Mouse (Mus musculus): ENCODE results near the gene Nr4a3. TPM values are rescaled to one million over a fixed set of nuclear protein-coding genes. Genes with fewer than 3 reads are reported as not detected.
A peak's percentile ranks its signal among the peaks of the same experiment; 100 is the strongest.

The Nr4a3 gene
- 5.7 and 6.5 TPM in 2 replicates for polyA plus RNA-seq (2012; rRNA removed)

GRCm38 (mm10) chr4:48044491-48045211 is at the start of gene Nr4a3:
Gene Nr4a3 (plus strand): TSS chr4:48045153.
- peak; percentile 98 for DNase-seq (ENCODE audit: low read depth)
- TF ChIP-seq CTCF (IDR thresholded peaks at IDR 0.05; ENCODE audit: borderline replicate concordance, extremely low read depth, insufficient read depth, insufficient read length) = 0 out of 2 replicates have a peak, but pooled peaks have one; percentile 4
- TF ChIP-seq POLR2A (IDR thresholded peaks at IDR 0.05; ENCODE audit: borderline replicate concordance, extremely low read depth, insufficient read depth, insufficient read length, poor library complexity, severe bottlenecking) = peak; percentile 50; the same call in 1 of the 2 replicates

GRCm38 (mm10) chr4:48002969-48003368 is 42.0 kb upstream of the Nr4a3 start:
- no peak for DNase-seq (ENCODE audit: low read depth)
- TF ChIP-seq POLR2A (IDR thresholded peaks at IDR 0.05; ENCODE audit: borderline replicate concordance, extremely low read depth, insufficient read depth, insufficient read length, poor library complexity, severe bottlenecking) (no peak), CTCF (IDR thresholded peaks at IDR 0.05; ENCODE audit: borderline replicate concordance, extremely low read depth, insufficient read depth, insufficient read length) (no peak)

GRCm38 (mm10) chr4:48003456-48003855 is 41.5 kb upstream of the Nr4a3 start:
- TF ChIP-seq CTCF (IDR thresholded peaks at IDR 0.05; ENCODE audit: borderline replicate concordance, extremely low read depth, insufficient read depth, insufficient read length) = no peak
- no peak for TF ChIP-seq POLR2A (IDR thresholded peaks at IDR 0.05; ENCODE audit: borderline replicate concordance, extremely low read depth, insufficient read depth, insufficient read length, poor library complexity, severe bottlenecking)
- no peak for DNase-seq (ENCODE audit: low read depth)

- TF ChIP-seq POLR2A (IDR thresholded peaks at IDR 0.05; ENCODE audit: borderline replicate concordance, extremely low read depth, insufficient read depth, insufficient read length, poor library complexity, severe bottlenecking) (no peak), CTCF (IDR thresholded peaks at IDR 0.05; ENCODE audit: borderline replicate concordance, extremely low read depth, insufficient read depth, insufficient read length) (no peak)
- DNase-seq (ENCODE audit: low read depth) = no peak
Observed at GRCm38 (mm10) chr4:48006355-48006754, 38.6 kb upstream of the Nr4a3 start.

DNA sequence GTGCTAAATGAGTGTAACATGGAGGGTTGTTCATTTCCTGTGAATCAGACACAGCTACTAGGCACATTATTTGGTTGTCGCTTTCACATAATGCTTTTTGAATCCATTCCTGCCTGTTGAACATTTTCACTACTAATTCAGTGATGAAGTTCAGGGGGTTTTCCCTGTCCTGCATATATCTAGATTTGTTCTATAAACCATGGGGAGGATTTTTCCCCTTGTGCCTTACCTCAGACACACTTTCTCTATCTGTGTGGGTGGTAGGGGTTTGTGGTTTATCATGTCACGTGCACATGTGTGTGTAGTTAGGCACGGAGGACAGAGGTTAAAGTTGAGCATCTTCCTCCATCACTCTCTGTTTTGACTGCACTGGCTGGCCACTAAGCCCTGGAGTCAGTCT is 32.7 kb upstream of the Nr4a3 start:
- TF ChIP-seq POLR2A (IDR thresholded peaks at IDR 0.05; ENCODE audit: borderline replicate concordance, extremely low read depth, insufficient read depth, insufficient read length, poor library complexity, severe bottlenecking) = no peak
- no peak for TF ChIP-seq CTCF (IDR thresholded peaks at IDR 0.05; ENCODE audit: borderline replicate concordance, extremely low read depth, insufficient read depth, insufficient read length)
- DNase-seq (ENCODE audit: low read depth) = no peak

GRCm38 (mm10) chr4:48022966-48023365 is 22.0 kb upstream of the Nr4a3 start:
- TF ChIP-seq POLR2A (IDR thresholded peaks at IDR 0.05; ENCODE audit: borderline replicate concordance, extremely low read depth, insufficient read depth, insufficient read length, poor library complexity, severe bottlenecking) = no peak
- TF ChIP-seq CTCF (IDR thresholded peaks at IDR 0.05; ENCODE audit: borderline replicate concordance, extremely low read depth, insufficient read depth, insufficient read length) = no peak
- DNase-seq (ENCODE audit: low read depth) = no peak

DNA sequence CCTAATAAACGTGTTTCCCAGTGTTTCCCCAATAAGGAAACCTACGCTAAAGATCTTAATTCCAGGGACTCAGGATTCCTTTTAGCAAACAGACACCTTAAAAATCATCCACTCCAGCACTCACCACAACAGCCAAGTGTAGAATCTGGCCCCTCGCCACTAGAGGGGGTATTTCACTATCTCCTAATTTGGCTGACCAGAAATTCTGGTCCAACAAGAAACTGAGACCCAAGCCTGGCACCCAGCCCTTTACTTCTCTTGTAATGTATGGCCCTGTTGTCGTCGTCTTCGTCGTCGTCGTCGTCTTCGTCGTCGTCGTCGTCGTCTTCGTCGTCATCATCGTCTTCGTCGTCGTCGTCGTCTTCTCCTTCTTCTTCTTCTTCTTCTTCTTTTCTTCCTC is 15.3 kb upstream of the Nr4a3 start:
- DNase-seq (ENCODE audit: low read depth) = peak; percentile 17
- TF ChIP-seq CTCF (IDR thresholded peaks at IDR 0.05; ENCODE audit: borderline replicate concordance, extremely low read depth, insufficient read depth, insufficient read length) (peak; percentile 46; the same call in 1 of the 2 replicates), POLR2A (IDR thresholded peaks at IDR 0.05; ENCODE audit: borderline replicate concordance, extremely low read depth, insufficient read depth, insufficient read length, poor library complexity, severe bottlenecking) (no peak)

DNA sequence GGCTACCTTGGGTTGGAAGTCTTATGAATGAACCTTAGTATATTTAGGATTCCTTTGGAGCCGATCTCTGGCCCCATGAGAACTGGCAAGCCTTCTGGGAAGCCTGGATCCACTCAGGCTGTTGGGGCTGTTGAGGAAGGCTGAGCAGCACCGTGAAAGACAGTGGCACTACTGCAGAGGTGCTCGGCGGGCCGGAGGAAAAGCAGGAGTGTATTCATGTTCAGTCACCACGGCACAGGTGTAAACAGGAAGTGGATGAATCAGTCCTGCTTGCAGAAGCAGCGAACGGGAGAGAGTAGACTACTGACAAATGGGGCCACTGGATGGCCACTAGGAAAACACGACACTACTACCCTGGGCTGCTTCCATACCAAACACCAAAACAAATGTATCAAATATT is 10.7 kb upstream of the Nr4a3 start:
- TF ChIP-seq POLR2A (IDR thresholded peaks at IDR 0.05; ENCODE audit: borderline replicate concordance, extremely low read depth, insufficient read depth, insufficient read length, poor library complexity, severe bottlenecking) (no peak), CTCF (IDR thresholded peaks at IDR 0.05; ENCODE audit: borderline replicate concordance, extremely low read depth, insufficient read depth, insufficient read length) (no peak)
- DNase-seq (ENCODE audit: low read depth) = no peak

- no peak for DNase-seq (ENCODE audit: low read depth)
- TF ChIP-seq POLR2A (IDR thresholded peaks at IDR 0.05; ENCODE audit: borderline replicate concordance, extremely low read depth, insufficient read depth, insufficient read length, poor library complexity, severe bottlenecking) (no peak), CTCF (IDR thresholded peaks at IDR 0.05; ENCODE audit: borderline replicate concordance, extremely low read depth, insufficient read depth, insufficient read length) (no peak)
Observed at GRCm38 (mm10) chr4:48037646-48038045, 7.3 kb upstream of the Nr4a3 start.

DNA sequence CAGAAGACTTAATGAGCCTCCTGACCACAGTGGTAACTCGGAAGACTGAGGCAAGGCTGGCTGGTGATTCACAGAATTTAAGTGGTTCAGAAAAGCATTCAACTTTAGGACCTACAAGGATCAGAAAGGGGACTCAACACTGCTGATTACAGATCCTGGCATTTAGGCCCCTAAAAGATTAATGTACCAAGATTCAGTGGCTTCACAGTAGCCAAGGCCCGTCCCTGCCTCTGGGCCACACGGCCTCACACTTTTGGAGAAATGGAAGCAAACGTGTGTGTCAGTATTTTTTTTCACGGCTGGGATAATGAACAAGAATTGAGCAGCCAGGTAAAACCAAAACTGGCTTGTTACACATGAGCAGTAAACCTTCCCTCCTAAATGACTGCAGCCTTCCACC is 6.1 kb upstream of the Nr4a3 start:
- no peak for DNase-seq (ENCODE audit: low read depth)
- TF ChIP-seq CTCF (IDR thresholded peaks at IDR 0.05; ENCODE audit: borderline replicate concordance, extremely low read depth, insufficient read depth, insufficient read length) (no peak), POLR2A (IDR thresholded peaks at IDR 0.05; ENCODE audit: borderline replicate concordance, extremely low read depth, insufficient read depth, insufficient read length, poor library complexity, severe bottlenecking) (no peak)

DNA sequence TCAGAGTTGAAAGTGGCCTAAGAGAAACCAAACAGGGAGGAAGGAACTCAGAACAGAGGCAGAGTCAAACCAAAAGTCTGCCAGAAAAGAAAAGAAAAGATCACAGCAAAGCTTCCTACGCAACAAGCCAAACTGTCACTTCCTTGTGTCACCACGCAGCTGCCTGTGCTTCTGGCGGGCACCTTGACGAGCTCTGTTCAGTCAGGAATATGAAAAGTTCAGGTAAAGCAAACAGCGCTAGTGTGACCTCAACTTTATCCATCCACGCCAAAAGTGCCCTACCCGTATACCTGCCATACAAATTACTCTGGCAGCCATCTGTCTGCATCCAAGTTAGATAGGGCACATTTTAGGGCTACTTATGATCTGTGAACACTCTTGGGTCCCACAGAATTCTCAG is 5.2 kb upstream of the Nr4a3 start:
- DNase-seq (ENCODE audit: low read depth) = no peak
- TF ChIP-seq POLR2A (IDR thresholded peaks at IDR 0.05; ENCODE audit: borderline replicate concordance, extremely low read depth, insufficient read depth, insufficient read length, poor library complexity, severe bottlenecking) = no peak
- TF ChIP-seq CTCF (IDR thresholded peaks at IDR 0.05; ENCODE audit: borderline replicate concordance, extremely low read depth, insufficient read depth, insufficient read length) = no peak

DNA sequence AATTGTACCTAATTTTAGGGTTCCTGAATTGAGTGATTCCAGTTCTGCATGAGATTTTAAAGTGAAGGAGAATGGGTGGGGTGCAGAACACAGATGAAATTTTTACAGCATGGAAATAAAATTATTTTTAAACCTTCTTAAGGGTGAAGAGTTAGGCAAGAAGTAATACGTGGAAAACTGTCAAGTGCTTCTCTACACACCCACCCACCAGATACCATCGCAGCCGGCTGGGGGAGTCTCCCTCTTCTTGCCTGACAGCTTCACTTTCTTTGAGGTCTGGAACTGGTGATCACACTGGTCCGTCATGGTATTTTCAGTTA is 2.5 kb upstream of the Nr4a3 start:
- TF ChIP-seq CTCF (IDR thresholded peaks at IDR 0.05; ENCODE audit: borderline replicate concordance, extremely low read depth, insufficient read depth, insufficient read length) (no peak), POLR2A (IDR thresholded peaks at IDR 0.05; ENCODE audit: borderline replicate concordance, extremely low read depth, insufficient read depth, insufficient read length, poor library complexity, severe bottlenecking) (no peak)
- no peak for DNase-seq (ENCODE audit: low read depth)
